Mouse (Mus musculus) kidney, postnatal 14 days (tissue): ENCODE results near the gene Hjurp.
A peak's percentile ranks its signal among the peaks of the same experiment; 100 is the strongest.

Experiments used
- DNase-seq: peaks from one replicate; pipeline ENCODE4 v3.0.0; 2022; ENCODE audit warnings: mixed read lengths

Gene Hjurp

DNA sequence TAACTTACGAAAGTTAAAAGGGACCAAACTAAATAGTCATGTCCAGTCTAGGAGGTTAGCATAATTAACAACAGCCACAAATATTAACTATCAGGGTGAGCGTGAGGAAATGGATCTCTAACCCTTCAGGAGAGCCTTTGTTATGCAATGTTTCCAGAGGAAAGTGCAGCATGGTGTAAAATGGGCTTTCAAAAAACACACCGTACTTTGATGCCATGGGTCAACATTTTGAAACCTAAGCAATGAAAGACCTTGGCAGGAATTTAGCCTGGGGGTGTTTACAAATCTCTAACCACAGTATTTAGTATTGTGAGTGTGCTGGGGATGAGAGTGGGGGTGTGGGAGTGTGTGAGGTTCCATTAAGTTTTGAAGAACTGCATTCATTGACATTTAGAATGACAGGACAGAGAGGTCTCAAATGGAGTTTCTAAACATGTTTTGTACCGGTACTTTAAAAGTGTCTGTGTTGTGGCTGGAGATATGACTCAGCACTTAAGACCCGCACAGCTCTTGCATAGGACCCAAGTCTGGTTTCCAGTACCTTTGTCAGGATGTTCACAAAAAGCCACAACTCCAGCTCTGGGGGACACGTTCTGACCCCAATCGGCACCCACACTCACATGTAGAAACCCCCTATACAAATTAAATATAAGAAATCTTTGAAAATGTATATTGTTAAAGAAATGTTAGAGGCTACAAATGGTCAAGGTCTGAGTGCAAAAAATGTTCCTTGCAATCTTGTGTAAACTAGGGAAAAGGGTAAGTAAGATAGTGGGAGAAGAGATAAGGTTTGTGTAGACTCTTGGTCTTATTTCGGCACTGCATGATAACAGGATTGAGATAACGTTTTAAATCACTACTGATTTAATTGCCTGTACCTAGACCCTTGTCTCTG, 1.9 kb upstream of the Hjurp start:
- peak; percentile 74 for DNase-seq

DNA sequence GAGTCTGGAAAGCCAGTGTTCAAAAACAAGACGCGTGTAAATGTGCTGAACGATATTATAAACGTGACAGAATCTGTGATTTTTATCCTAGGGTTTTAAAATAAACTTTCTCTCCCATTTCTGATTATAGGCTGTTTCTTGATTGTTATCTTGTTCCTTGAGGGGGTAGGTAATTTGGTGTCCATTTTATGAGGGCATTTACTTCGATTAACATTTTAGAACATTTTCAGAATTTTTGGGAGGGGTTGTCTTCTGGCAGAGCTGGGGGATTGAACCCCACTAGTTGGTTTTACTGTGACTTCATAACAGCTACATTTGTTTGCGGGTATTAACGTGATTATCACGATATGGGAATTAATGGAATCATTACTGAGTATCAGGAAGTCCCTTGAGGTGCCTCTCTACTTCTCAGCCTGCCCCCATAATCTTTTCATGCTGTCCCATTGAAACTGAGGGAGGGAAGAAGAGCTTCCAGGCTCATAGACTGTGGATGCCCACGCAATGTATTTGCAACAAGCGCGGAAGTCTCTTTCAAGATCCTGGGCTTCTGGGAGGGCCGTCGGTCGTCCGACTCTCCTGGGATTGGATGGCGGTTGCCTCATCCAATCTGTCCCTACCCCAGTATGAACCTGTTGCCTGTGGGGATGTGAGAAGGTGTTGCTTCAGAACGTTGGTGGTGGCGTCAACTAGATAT, 532 bp upstream of the Hjurp start:
- no peak for DNase-seq

DNA sequence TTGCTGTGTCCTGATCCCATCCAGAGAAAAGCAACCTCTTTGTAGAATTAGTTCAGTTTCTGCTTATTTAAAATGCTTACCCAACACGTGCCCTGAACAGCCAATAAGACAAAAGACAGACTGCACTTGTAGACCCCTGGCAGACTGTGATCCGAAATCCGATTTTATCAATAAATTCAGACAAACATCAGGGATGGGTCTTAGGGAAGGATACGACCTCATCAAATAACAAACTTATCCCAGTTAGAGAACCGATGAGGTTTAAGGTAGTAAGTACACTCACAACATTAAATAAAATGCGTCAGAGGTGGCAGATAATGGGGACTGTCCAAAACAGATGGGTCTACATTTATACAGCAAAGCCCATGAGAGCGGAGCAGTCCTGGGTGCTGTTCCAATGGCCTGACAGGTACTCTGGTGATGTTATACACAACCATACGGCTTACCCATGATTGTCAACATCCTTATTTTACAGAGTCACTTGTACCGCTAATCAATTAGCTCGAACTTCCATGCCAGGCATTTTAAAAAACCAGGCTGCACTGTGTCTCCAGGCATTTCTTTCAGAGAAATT, 822 bp downstream of the Hjurp start:
- DNase-seq = peak; percentile 21

DNA sequence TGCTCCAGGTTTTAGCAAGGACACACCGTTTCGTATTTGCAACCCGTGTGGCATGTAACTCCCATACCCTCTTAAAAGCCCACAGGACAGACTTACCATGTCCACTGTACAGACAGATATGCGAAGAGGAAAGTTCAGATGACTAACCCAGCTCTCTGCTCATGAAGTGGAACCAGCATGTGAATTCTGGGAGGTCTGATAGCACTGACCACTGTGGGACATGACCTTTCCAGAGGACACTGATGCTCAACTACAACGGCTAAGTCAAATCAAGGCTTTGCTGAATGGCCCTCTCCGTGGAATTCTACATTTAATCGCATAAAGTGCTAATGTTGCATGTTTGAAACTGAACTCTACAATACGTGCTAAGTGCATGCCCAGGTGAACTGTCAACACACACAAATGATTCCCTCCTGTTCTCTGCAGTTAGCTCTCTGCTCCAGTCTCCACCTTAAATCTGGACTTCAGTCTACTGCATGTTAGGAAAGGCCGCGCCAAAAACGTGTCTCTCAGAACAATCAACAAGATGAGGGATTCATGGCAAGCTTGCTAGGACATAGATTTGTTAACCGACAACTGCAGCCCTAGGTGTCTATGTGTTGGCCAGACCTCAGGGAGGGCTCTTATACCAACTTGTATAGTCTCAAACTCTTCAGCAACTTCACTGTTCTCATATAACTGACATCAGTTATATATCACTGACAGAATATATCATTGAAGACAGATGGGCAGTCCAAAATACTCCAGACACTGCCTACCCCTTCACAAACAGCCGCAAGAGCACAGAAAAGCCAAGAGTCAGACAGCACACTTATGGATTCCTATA, 1.5 kb downstream of the Hjurp start:
- DNase-seq = peak; percentile 14

DNA sequence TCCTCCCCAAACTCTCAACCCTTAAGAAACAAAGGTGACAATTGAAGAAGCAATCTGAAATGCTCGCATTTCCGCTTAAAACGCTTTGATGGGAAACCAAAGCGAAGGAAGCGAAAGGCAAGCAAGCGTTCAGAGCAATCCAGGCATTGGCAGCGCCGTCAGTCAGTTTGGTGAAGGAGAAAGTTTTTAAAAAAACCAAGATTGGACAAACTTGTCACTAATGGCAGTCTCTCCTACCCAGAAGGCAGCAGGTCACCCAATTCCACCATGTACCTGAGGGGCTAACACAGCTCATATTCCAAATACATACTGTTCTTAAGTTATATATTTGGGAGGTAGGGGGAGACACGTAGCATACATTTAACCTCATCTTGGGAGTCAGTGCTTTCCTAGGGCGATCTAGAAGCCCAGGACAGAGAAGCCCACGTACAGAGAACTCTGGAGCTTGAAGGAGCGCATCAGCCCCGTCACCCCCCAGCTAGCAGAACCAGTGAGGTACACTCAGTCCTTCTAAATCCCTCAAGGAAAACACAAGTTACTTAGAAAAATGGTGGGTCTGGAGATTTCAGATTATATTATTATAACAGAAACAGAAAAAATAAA, 2.3 kb downstream of the Hjurp start:
- peak; percentile 6 for DNase-seq

DNA sequence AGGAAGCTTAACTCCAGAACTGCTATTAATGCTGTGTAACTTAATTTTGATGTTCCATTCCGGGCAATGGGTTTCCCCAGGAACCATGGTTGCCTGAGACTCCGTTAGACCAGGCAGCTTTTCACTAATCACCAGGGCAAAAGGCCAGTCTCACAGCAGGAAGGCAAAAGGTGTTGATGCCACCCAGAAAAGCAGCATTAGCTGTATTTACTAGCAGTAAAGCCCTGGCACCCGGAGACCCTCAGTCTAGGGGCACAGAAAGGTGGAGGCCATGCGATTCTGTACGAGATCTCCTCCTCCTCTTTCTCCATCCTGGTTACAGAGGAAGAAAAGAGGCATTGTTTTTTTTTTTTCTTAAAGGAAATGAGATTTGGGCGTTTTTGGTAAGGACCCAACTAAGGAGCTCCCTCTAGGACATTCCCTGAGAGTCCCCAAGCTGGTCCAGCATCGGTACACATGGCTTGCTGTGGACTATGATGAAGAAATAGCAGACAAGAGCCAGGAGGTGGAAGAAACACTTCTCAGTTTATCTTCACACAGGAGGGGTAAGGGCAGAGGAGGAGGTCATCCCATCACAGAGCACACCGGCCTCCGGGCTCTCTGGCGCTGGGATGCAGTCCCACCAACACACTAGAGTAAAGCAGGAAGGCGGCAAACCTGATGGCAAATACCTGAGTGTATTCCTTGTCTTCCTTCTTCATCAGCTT, 2.9 kb downstream of the Hjurp start:
- DNase-seq = peak; percentile 28

DNA sequence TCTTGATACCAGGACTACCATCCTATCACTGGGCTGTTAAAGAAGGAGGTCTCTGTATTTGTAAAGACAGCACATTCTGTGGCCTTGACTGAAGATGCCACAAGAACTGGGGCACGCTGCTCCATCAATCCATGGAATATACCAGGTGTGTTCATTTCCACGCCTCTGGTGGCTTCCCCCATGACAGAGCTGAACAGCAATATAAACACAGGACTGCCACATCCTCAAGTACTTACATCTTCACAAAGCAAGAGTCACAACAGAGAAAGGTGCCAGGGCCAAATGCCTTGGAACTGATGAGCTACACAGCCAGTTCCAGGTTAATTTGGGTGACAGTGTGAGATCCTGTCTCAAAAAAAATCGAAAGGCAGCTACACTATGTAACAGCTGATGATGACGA, 3.6 kb downstream of the Hjurp start:
- DNase-seq = peak; percentile 12

DNA sequence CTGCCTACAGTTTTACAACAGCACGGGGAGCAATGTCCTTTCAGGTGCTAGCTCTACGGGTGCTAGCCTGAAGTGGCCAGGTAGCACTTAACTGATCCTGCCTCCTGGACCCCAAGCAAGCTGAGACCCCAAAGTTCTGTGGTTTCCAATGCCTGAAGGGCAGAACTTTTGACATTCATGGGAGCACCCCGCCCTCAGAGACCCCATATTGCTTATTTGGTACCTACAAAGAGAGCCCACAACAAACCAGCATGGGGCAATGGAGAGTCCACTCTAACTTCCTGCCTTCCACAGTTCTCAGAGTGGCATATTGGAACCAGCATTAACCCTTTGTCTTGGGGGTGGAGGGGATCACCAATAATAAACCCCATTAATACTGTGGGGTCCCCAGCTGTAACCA, 4.1 kb downstream of the Hjurp start:
- DNase-seq = peak; percentile 7

DNA sequence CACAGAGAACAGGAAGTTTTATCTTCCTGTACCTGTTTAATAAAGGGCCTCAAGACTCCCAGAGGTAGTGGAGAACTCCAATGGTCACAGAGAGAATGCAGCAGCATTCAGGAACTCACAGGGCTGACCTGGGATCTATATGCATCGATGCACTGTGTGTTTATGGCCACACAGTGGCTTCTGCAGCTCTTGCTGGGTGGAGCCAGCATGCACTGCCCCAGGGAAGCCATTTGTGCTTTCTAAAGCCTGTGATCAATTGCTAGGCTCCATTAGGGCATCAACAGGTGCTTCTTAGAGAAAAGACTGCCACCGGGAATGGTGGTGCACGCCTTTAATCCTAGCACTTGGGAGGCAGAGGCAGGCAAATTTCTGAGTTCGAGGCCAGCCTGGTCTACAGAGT, 4.6 kb downstream of the Hjurp start:
- no peak for DNase-seq

DNA sequence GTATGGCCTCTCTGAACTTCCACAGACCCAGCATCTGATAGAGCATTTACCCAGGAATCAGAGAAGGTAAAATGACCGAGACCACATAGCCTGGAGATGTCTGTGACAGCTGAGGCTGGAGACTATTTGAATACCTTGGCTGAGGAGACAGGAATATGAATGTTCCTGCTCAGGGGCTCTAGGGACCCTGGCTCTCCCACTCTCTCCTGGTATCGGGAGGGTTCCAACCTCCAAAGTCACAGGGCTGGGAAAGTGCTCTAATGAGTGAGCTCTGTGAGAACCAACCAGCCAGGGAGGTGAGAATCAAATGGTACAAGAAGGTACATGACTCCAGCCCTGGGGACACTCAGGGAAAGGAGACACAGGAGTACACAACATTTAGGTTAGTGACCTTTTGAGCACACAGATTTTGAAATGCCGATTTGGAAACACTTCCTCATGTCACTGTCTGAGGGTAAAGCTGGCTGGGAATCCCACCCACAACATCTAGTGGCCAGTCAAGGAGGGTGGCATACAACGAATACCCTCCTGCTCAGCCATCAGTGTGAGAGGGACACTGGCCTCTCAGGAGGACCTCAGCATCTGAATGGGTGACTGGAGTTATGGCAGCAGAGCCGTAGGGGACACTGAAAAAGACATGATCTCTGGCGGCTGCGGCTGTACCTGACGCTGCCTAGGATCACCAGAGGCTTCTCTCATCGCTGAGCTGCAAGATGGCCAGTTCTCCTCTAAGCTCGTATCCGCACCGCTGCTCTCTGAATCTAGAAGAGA, 7.7 kb downstream of the Hjurp start:
- DNase-seq = no peak

DNA sequence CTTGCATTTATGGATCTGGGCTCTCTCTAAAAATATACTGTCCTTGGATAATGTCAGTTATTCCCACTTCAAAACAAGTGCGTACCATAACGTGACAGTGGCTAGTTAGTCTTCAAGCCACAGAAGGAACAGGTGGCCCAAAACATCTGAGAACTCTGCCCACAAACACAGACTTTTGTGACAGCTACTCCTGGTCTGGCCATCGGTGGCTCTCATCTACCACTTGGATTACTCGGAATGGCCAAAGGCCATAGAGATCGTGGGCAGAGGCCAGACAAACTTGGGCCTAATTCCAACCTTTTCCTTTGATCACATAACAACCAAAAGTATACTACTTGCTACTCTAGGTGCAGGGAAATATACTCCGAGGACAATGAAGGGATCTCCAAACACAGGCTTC, 9.4 kb downstream of the Hjurp start:
- no peak for DNase-seq

DNA sequence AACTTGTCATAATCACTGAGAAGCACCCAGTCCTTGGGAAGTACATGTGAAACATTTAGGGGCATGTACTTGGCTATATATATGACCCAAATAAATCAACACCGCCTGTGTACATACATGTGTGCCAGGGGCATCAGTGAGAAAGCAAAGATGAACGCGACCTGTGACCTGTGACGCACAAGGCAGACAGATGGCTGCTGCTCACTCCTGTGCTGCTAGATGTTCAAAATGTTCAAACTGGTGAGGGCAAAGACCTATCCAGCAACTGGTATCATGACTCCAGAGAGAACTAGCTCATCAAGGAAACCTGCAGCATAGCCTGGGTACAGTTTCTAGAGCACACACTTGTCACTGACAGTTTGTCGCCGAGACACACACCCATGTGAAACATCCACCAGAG, 9.9 kb downstream of the Hjurp start:
- no peak for DNase-seq

DNA sequence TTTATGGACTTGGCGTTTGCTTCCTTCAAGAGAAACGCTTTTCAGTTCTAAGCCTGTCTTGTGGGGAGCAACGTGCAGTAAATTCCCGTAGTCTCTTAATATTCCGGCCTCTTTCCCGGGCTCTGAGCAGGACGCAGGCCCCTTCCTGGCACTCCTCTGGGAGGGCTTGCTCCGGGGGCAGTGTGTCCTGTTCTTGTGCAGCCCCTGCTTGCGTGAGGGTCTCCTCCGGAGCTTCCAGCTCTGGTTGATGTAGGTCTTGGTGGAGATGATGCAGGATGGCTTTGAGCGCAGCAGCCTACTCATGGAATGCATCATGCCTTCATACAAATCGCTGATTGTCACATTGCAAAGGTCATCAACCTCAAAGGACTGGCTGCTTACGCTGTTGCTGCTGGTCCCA, 11.3 kb downstream of the Hjurp start:
- DNase-seq = no peak

DNA sequence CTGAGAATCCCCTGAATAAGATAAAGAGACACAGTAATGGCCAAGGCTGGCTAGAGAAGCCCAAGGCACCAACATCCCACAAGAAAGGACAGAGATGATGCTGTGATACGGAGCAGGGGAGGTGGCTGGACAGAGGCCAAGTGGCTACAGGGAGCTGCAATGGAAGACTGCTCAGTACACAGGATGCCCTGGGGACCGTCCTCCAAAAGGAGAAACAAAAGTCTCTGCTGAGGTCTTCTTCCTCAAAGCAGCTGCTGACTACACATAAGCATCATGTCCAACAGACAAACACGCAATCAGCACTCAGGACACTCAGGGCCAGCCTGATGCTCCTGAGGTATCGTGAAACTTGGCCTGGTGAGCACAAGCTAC, 12.6 kb downstream of the Hjurp start:
- DNase-seq = no peak

DNA sequence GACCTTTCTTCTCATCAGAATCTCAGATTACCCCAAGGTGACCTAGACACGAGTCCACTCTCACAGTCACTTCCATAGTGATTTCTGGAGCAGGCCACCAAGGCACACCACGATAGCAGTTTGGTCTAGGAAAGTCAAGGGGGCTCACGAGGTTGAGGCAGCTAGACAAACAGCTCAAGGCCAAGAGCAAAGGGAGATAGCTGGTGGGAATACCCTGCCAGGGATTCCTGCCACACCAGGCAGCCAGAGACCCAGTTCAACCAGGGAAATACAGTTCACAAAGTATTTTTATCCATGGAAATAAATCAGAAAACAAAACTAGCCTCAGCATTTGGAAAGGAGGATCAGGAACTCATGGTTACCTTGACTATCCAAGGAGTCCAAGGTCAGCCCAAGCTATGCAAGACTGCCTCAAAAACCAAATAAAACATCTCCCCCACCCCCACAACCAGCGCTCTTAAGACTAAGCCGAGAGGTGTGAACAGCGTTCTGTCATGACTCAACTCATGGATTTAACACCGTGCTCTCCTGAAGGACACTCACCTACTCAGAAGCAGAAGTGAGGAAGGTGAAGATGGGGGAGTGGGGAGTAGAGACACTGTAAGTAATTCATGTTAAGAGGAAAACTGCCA, 13.1 kb downstream of the Hjurp start:
- no peak for DNase-seq

DNA sequence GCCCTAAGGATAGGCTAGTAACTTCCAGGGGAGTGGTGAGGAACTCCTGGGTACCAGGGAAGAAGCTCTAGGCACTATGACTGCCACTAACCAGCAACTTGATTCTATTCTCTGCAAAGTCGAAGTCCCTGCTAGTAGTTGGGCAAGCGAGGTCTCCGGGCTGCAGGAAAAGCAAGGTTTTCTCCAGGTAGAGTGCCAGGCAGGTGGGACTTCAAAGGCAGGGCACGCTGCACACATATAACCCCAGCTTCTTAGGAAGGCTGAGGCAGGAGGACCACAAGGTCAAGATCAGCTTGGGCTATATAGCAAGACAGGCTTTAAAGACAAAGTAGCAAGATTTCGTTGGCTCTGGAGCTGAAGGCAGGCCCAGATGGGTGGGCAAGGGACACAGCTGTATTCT, 13.7 kb downstream of the Hjurp start:
- DNase-seq = no peak

DNA sequence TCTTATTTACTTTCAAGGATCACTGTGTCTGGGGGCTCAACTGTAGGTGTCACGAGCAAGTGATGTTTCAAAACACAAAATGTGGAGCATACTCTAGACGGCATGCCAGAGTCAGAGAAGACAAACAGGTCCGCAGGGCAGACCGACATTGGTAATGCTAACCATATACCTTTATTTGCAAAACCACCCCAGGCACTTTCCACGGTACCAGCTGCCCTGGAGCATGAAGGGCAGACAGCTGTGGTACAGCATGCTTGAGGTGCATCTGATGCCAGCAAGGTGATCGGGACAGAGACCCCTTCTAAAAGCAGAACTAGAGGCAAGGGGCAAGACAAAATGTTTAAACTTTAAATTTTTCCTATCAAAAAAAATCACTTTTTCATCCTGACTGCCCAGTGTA, 14.5 kb downstream of the Hjurp start:
- no peak for DNase-seq

DNA sequence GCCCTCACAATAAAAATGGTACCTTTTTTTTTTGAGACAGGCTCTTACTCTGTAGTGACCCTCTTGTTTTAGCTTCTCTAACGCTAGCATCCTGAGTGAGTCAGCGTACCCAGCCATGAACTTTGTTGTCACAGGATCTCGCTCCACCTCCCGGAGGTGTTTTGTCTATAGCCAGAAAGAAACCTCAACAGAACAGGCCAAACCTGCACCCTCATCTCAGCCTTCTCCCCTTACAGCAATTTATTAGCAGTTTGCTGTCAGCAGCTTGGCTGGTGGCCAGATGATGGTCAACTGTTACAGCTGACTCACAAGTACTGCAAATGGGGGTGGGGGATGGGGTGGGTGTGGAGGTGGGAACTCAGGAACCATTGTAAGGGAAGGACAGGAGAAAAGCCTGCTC, 15.2 kb downstream of the Hjurp start:
- peak; percentile 82 for DNase-seq

DNA sequence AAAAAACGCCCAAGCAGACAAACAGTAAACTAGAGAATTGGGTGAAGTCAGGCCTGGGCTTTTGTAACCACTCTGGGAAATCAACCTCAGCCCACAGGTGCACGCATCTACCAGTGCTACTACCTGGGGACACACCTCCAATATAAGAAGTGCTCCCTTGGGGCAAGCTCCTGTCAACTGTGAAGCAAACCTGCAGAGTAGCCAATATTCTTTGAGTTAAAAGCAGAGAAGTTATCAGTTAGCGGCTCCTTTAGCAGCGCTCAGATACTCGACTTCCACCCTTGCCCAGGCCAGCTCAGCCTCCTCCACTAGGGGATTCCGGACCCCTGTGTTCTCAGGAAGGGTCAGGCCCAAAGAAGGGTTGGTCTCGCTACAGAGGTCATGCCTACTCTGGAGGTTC, 15.7 kb downstream of the Hjurp start:
- DNase-seq = no peak

DNA sequence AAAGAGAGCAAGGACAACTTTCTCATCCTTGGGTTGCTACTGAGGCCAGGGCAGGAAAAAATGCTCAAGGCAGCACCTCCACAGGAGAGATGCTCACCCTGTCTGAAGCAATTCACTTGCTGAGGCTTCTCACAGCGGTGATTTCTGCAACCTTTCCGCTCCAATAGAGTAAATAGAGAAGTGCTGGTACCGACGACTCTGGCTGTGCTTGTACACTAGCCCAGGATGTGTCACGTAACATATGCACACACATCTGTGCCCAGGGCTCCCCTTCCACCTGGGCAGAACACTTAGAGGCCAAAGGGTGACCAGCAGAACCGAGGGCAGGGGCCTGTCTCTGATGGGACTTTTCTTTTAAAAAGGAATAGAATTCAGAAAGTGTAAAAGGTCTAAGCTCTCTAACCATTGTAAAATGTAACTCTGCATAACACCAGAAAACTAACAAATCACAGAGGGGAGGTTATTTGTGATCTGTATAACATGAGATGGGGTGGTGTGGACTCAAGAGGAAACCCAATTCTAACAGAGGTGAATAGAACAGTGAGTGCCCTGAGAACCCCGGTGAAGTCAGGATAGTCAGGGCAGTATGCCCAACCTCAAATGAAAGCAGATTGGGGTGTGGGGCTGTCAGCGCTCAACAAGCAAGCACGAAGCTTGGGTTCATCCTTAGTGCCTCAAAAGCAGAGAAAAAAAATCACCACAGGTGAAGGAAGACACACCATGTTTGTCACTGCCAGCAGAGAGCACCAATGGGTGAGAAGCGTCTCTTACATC, 16.6 kb downstream of the Hjurp start:
- no peak for DNase-seq
